Mouse (Mus musculus): ENCODE results near the gene Cd101. TPM values are rescaled to one million over a fixed set of nuclear protein-coding genes. Genes with fewer than 3 reads are reported as not detected.

Gene Cd101
- not detected for polyA plus RNA-seq (2021)

- no peak for ATAC-seq
- no peaks in the 10 kb centered on the region for H3K27me3 ChIP-seq
- POLR2A ChIA-PET: no interaction called here
- DNase-seq (ENCODE audit: low read depth, low spot score): no peak
- in situ Hi-C loops (cut with MboI; ENCODE audit: low pct_unique_long_range_greater_than_20kb): no loop called here
- CTCF ChIA-PET: interaction anchor here (1.4 to 1.5 kb wide), 2 partner anchors 13 to 25 kb away, joined by 4 read pairs; no protein-coding TSS in a partner anchor
- no peak for TF ChIP-seq CTCF (IDR thresholded peaks at IDR 0.05)
Measured at GRCm38 (mm10) chr3:101029339-101029738, at the start of gene Cd101. Gene Cd101 (minus strand): TSS chr3:101029556.

GRCm38 (mm10) chr3:101078344-101078743 is 49.0 kb upstream of the Cd101 start:
- in situ Hi-C loops (cut with MboI; ENCODE audit: low pct_unique_long_range_greater_than_20kb): no loop called here
- CTCF ChIA-PET: interaction anchor here (1.0 to 5.3 kb wide), 3 partner anchors 11 to 79 kb away, joined by 4 to 32 read pairs (median 4); no protein-coding TSS in a partner anchor
- no peak for ATAC-seq

GRCm38 (mm10) chr3:101077710-101078100 is 48.3 kb upstream of the Cd101 start:
- H3K27me3 ChIP-seq: no peaks in the 10 kb centered on the region
- in situ Hi-C loops (cut with MboI; ENCODE audit: low pct_unique_long_range_greater_than_20kb): no loop called here
- ChIA-PET POLR2A (interaction anchor here (1.2 to 2.7 kb wide), 2 partner anchors 10 to 14 kb away, joined by 3 to 11 read pairs; no protein-coding TSS in a partner anchor), CTCF (interaction anchor here (1.2 to 5.3 kb wide), 2 partner anchors 12 to 19 kb away, joined by 4 to 32 read pairs; no protein-coding TSS in a partner anchor)
- no peak for ATAC-seq
- DNase-seq (ENCODE audit: low read depth, low spot score): no peak
- TF ChIP-seq CTCF (IDR thresholded peaks at IDR 0.05): no peak

More at GRCm38 (mm10) chr3:101078344-101078743, 49.0 kb upstream of the Cd101 start:
- no peak for TF ChIP-seq CTCF (IDR thresholded peaks at IDR 0.05)
- H3K27me3 ChIP-seq: no peaks in the 10 kb centered on the region
- POLR2A ChIA-PET: interaction anchor here (2.7 kb wide), 1 partner anchor 14 kb away, joined by 11 read pairs; no protein-coding TSS in a partner anchor
- no peak for DNase-seq (ENCODE audit: low read depth, low spot score)

- CTCF ChIA-PET: interaction anchor here (1.2 to 5.3 kb wide), 2 partner anchors 12 to 20 kb away, joined by 4 to 32 read pairs; no protein-coding TSS in a partner anchor
- no peak for TF ChIP-seq CTCF (IDR thresholded peaks at IDR 0.05)
- ATAC-seq: no peak
- in situ Hi-C loops (cut with MboI; ENCODE audit: low pct_unique_long_range_greater_than_20kb): no loop called here
- H3K27me3 ChIP-seq: no peaks in the 10 kb centered on the region
- POLR2A ChIA-PET: interaction anchor here (1.2 to 2.7 kb wide), 3 partner anchors 9 to 15 kb away, joined by 3 to 11 read pairs (median 3); no protein-coding TSS in a partner anchor
- DNase-seq (ENCODE audit: low read depth, low spot score): no peak
Measured at GRCm38 (mm10) chr3:101076966-101077709, 47.8 kb upstream of the Cd101 start.

GRCm38 (mm10) chr3:101075866-101076265 is 46.5 kb upstream of the Cd101 start:
- H3K27me3 ChIP-seq: no peaks in the 10 kb centered on the region
- no peak for TF ChIP-seq CTCF (IDR thresholded peaks at IDR 0.05)
- POLR2A ChIA-PET: interaction anchor here (1.5 kb wide), 1 partner anchor 10 kb away, joined by 3 read pairs; no protein-coding TSS in a partner anchor
- CTCF ChIA-PET: interaction anchor here (5.3 kb wide), 1 partner anchor 14 kb away, joined by 32 read pairs; no protein-coding TSS in a partner anchor
- no peak for DNase-seq (ENCODE audit: low read depth, low spot score)
- in situ Hi-C loops (cut with MboI; ENCODE audit: low pct_unique_long_range_greater_than_20kb): no loop called here
- ATAC-seq: no peak

- ATAC-seq (no peak), DNase-seq (ENCODE audit: low read depth, low spot score) (no peak)
- CTCF ChIA-PET: interaction anchor here (1.2 to 1.3 kb wide), 2 partner anchors 10 to 22 kb away, joined by 3 to 5 read pairs; no protein-coding TSS in a partner anchor
- no peak for TF ChIP-seq CTCF (IDR thresholded peaks at IDR 0.05)
- no peaks in the 10 kb centered on the region for H3K27me3 ChIP-seq
- POLR2A ChIA-PET: no interaction called here
- in situ Hi-C loops (cut with MboI; ENCODE audit: low pct_unique_long_range_greater_than_20kb): no loop called here
Measured at GRCm38 (mm10) chr3:101073384-101073783, 44.0 kb upstream of the Cd101 start.

GRCm38 (mm10) chr3:101072506-101073215 is 43.3 kb upstream of the Cd101 start:
- peak; percentile 13 for ATAC-seq
- in situ Hi-C loops (cut with MboI; ENCODE audit: low pct_unique_long_range_greater_than_20kb): no loop called here
- TF ChIP-seq CTCF (IDR thresholded peaks at IDR 0.05): no peak
- no peaks in the 10 kb centered on the region for H3K27me3 ChIP-seq
- POLR2A ChIA-PET: interaction anchor here (0.9 kb wide), 1 partner anchor 26 kb away, joined by 3 read pairs; no protein-coding TSS in a partner anchor
- no peak for DNase-seq (ENCODE audit: low read depth, low spot score)
- CTCF ChIA-PET: interaction anchor here (1.2 to 1.6 kb wide), 4 partner anchors 9 to 222 kb away, joined by 3 to 6 read pairs (median 4); no protein-coding TSS in a partner anchor

GRCm38 (mm10) chr3:101071576-101071975 is 42.2 kb upstream of the Cd101 start:
- no peaks in the 10 kb centered on the region for H3K27me3 ChIP-seq
- ChIA-PET POLR2A (no interaction called here), CTCF (interaction anchor here (1.6 kb wide), 1 partner anchor 224 kb away, joined by 6 read pairs; no protein-coding TSS in a partner anchor)
- no peak for TF ChIP-seq CTCF (IDR thresholded peaks at IDR 0.05)
- no peak for DNase-seq (ENCODE audit: low read depth, low spot score)
- in situ Hi-C loops (cut with MboI; ENCODE audit: low pct_unique_long_range_greater_than_20kb): no loop called here
- ATAC-seq: no peak

GRCm38 (mm10) chr3:101070796-101071235 is 41.5 kb upstream of the Cd101 start:
- DNase-seq (ENCODE audit: low read depth, low spot score): no peak
- CTCF ChIA-PET: interaction anchor here (0.7 to 1.1 kb wide), 3 partner anchors 9 to 224 kb away, joined by 3 to 4 read pairs (median 3); no protein-coding TSS in a partner anchor
- no peaks in the 10 kb centered on the region for H3K27me3 ChIP-seq
- in situ Hi-C loops (cut with MboI; ENCODE audit: low pct_unique_long_range_greater_than_20kb): no loop called here
- POLR2A ChIA-PET: no interaction called here
- TF ChIP-seq CTCF (IDR thresholded peaks at IDR 0.05): no peak
- ATAC-seq: no peak

- POLR2A ChIA-PET: no interaction called here
- peak; percentile 90 for DNase-seq (ENCODE audit: low read depth, low spot score)
- ATAC-seq: peak; percentile 58
- in situ Hi-C loops (cut with MboI; ENCODE audit: low pct_unique_long_range_greater_than_20kb): no loop called here
- H3K27me3 ChIP-seq: no peaks in the 10 kb centered on the region
- CTCF ChIA-PET: interaction anchor here (0.7 to 1.1 kb wide), 3 partner anchors 9 to 225 kb away, joined by 3 to 4 read pairs (median 3); no protein-coding TSS in a partner anchor
- no peak for TF ChIP-seq CTCF (IDR thresholded peaks at IDR 0.05)
Measured at GRCm38 (mm10) chr3:101070230-101070795, 41.0 kb upstream of the Cd101 start.

All from Patski (cell line).